Mouse (Mus musculus) neural tube, embryonic 12.5 days (tissue): ENCODE results near the gene Vmn2r113. TPM values are rescaled to one million over a fixed set of nuclear protein-coding genes. Genes with fewer than 3 reads are reported as not detected.
"Not testable (repeated sequence)": the region's sequence is repeated elsewhere in the genome, so short reads cannot be mapped to it uniquely, and the experiment has no call there.

Experiments used
- ATAC-seq: fragments of 200-750 bp; cut with Nextera tagmentation; 2 replicates; pipeline ENCODE4 v1.8.0; 2017; ENCODE audit warnings: low read depth, mild to moderate bottlenecking, moderate TSS enrichment, moderate library complexity; ENCODE audit not compliant: low FRiP score
- H3K27ac ChIP-seq: fragments of 300-500 bp; sonication (generic); 2 replicates; pipeline ENCODE4 v1.5.1; 2016
- H3K27me3 ChIP-seq: fragments of 300-500 bp; sonication (generic); replicated peaks from 2 replicates; pipeline ENCODE4 v1.6.1; 2016; ENCODE audit warnings: mild to moderate bottlenecking
- H3K36me3 ChIP-seq: fragments of 300-500 bp; sonication (generic); 2 replicates; pipeline ENCODE4 v1.6.1; 2016; ENCODE audit warnings: mild to moderate bottlenecking
- H3K4me1 ChIP-seq: fragments of 300-500 bp; sonication (generic); 2 replicates; pipeline ENCODE4 v1.6.1; 2016
- H3K4me2 ChIP-seq: fragments of 300-500 bp; sonication (generic); replicated peaks from 2 replicates; pipeline ENCODE4 v1.6.1; 2016; ENCODE audit warnings: mild to moderate bottlenecking
- H3K4me3 ChIP-seq: fragments of 300-500 bp; sonication (generic); 2 replicates; pipeline ENCODE4 v1.5.1; 2016
- H3K9ac ChIP-seq: fragments of 300-500 bp; sonication (generic); 2 replicates; pipeline ENCODE4 v1.6.1; 2016; ENCODE audit warnings: mild to moderate bottlenecking
- H3K9me3 ChIP-seq: fragments of 300-500 bp; sonication (generic); 2 replicates; pipeline ENCODE4 v1.6.1; 2016; ENCODE audit warnings: mild to moderate bottlenecking
- WGBS: fragments of 180-500 bp; shearing (Covaris S2); methylation state at CpG from one replicate; pipeline ENCODE4 v1.1.7; 2016; 5-methylcytosine and 5-hydroxymethylcytosine counted together
- polyA plus RNA-seq: library from polyadenylated mRNA; unstranded; fragments of >200 nt; fragmentation: Nextera tagmentation; extraction: Ambion mirVana; gene quantifications from 2 replicates; pipeline ENCODE4 v1.2.1, GENCODE M21; 2016

The Vmn2r113 gene
- polyA plus RNA-seq, result not detected in 2 replicates

- H3K4me1 ChIP-seq, H3K36me3 ChIP-seq, H3K4me2 ChIP-seq, H3K9me3 ChIP-seq, ATAC-seq, H3K4me3 ChIP-seq, H3K27ac ChIP-seq, H3K27me3 ChIP-seq, H3K9ac ChIP-seq: not testable (repeated sequence)
- WGBS, result no CpG with 5 or more reads among the region's 4 CpGs
Observed at GRCm38 (mm10) chr17:22942684-22943083, at the start of gene Vmn2r113. Vmn2r113 (plus strand) TSS chr17:22942984.

Other genes with a start within 250 kb of the Vmn2r113 start
- gene Zfp945, start 75.8 kb upstream of the Vmn2r113 start, polyA plus RNA-seq, result 20.9 and 21.8 TPM in 2 replicates
- gene Vmn2r-ps130, start 118.2 kb downstream of the Vmn2r113 start, polyA plus RNA-seq, result not detected in 2 replicates